Mouse (Mus musculus) thymus, postnatal 36 days (tissue): Measurements from ENCODE around the gene Fyn.

Experiments used
- DNase-seq, 2 experiments: peaks; one replicate each; pipeline ENCODE4 v3.0.0; 2022; ENCODE audit warnings: mixed read lengths in 2 of 2

The Fyn gene

DNA sequence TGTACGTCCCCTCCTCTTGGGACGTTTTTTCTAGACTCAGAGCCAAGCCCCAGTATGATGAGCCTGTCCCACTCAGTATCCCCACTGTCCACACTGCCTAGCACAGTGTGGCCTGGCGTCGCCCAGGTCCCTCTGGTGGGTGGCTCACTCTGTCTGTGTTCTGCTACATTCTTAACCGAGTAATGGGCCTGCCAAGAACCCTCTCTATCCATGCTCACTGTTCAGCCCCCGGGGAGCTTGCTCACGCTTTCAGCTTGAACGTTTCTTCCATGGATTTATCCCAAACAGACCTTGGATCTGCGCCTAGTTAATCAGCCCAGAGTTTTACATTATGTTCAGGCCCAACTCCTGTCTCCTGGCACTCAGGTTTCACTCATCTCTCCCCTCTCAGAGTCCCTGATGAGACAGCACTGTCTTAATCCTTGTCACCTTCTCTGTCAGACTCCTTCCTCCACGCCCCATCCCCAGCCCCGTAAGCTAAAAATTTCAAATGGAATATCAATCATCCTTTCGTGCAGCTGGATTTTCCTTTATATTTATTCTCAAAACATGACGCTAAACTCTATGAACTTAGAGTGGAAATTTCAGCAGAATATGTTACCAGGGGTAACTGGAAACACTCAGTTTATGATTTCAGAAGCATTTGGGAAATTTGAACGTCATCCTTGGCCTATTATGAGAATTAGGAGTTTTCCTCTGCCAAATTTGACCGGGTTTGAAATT lies 174.0 kb downstream of the Fyn start:
- no peak for DNase-seq

DNA sequence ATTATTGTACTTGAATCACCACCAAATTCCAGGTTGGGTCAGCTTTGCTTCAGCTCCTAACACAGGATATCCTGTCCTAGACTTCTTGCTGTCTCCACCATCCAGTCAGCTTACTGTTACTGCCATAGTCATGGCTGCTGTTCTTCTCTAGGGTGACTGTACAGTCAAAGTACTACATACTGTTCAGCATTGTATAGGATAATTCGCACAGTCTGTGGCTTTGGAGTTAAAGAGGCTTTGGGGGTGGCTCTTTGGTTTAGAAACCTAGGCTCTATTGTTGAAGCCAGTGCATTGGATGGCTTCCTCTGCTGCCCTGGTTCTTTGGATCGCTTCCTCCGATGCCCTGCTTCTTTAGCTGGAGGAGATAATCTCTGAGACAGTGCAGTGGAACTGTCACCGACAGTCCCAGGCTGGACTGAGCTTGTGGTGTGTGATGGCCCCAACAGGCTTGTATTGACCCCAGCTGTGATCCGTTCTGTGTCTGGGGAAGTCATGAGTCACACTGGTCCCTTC lies 174.7 kb downstream of the Fyn start:
- no peak for DNase-seq

DNA sequence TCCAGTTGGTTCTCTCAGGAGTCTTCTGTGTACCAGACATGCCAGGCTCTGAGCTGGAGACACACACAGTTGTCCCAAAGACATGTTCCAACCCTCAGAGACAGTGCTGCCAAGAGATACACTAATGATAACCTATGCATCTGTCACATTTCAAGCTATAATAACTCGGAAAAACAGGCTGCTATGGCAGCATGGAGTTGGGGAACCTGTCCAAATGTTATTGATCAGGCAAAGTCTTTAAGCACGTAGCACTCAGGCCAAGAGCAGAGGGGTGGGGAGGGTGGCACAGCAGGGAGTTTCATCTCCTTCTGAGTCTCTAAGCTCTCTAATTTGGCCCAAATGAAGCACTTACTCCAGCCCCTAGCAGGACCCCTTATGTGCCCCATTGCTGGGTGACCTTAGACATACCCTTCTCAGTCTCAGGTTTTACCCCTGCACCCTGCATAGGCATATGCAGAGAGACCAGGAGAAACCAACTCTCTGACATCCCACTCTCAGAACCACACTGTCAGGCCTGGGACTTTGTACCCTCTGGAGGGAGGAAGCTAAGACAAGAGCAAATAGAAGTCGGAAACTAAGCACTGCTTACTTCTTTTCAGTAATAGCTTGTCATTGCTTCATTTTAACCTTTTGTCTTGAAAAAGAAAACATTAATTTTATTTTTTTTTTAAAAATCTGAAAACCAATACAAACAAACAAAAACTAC lies 178.9 kb downstream of the Fyn start:
- DNase-seq, result no peak

DNA sequence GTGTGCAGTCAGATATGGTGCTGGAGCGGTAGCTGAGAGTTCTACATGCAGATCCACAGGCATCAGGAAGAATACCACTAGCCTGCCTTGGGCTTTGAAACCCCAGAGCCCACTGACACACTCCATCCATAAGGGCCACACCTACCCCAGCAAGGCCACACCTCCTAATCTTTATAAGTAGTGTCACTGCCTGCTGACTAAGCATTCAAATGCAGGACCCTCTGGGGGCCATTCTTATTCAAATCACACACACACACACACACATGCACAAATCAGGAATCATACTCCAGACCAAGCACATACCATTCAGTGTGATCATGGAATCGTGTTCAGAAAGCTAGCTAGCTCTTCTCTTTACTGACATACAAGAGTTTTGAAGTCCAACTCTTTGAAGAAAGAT lies 182.1 kb downstream of the Fyn start:
- no peak for DNase-seq

DNA sequence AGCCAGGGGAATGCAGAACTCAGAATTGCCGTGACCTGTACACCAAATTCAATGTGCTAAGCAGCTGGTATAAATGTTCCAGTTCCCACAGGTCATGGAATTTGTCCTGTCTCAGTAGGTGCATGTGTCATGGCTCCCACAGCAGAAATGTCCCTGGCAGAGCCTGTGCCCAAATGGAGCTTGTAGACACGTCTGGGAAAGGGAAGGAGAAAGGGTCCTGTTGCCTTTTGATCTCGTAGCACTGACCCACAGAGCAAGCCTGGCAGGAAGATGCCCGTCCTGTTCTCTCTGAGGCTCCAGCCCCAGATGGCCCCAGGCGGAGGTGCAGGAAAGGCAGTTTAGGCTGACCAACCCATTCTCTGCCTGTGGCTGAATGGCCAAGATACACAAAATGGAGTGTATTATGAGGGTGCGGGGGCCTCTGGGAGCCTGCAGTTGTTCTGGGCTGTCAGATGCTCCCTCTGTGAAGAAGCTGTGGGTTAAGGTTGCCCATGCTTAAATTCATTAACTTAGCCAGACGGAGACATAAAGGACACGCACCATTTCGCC lies 183.1 kb downstream of the Fyn start:
- no peak for DNase-seq

DNA sequence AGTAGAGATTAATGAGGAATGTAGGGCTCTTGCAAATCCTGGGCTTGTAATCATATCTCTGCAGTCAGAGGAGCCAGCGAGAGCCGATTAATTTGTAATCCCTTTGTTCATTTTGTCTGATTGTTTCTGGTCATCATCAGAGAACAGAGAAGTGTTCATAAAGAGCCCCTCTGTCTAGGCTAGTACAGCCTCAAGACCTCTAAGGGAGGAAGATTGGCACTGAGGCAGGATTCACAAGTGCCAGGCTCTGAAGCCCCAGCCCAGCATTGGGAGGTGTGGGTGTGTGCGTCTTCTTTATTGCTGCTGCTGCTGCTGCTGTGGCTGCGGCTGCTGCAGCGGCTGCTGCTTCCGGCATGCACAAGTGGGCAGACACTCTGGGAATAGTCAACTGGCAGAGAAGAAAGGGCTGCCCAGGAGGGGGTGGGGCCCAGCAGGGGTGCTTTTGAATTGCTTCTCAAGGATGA lies 183.7 kb downstream of the Fyn start:
- no peak for DNase-seq

DNA sequence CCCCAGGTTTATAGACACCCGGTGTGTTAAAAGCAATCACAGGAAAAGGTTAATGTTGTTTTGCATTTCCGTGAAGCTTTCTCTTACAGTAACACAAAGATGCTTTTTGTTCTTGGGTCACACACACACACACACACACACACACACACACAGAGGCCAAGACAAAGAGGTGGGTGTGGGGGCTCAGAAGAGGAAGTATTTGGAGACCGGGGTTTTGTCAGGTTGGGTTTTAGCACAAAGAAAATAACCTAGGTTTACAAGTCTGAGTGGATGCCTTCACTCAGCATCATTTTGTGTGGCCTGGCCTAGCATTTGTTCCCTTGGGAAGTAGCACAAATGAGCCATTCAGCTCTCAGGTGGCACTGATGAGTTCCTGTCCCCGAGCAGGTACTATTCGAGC lies 184.2 kb downstream of the Fyn start:
- DNase-seq, result no peak

DNA sequence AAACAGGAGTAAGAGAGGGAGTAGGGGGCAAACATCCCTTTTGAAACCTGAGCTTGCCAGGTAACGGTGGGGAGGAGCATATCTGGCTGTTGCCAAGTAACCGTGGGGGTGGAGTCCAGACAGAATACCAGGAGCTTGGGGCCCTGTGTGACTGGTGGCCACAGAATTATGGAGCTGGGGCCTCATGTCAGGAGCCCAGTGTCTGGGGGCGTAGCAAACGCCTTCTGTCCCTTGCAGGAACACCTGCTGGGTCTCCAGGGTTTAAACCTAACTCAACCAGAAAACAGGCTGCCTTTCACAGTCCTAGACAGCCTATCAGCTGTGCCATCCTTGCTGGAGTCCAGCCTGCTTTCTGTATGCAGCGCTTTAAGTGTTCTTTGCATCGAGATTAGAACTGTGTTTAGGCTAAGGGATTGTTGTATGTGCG lies 186.6 kb downstream of the Fyn start:
- no peak for DNase-seq

DNA sequence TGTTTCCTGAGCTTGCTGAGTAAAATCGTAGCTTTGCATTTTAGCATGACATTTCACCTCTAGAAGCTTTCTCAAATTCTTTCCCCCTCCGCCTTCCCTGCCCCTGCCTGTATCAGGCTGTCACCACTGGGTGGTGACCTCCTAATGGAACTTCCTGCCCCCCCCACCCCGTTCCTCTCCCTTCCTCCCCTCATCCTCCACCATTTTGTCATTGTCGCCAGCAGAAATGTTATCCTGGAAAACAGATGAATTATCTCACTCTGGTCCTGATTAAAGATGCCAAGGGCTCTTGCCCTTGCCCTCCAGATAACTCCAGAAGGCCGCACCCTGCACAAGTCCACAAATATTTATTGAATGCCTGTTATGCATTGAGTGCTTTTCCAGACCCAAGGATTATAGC lies 187.1 kb downstream of the Fyn start:
- no peak for DNase-seq

DNA sequence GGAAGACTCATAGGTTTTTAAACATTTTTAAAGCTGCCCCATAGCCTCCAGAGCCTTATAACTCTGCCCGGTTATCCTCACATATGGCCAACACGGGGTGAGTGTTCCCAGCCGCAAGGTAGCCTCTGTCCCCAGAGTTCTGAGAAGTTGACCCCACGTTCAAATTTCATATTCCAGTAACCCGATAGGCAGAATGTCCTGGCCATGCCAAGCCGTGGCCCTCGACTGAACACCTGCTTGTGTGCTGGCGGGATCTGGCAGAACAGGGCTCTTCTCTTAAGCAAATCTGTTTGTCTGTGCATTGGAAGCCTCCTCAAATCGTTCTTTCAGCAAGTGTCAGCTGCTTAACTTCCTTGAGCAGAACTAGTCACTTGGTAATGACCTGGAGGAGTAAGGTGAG lies 188.7 kb downstream of the Fyn start:
- no peak for DNase-seq

DNA sequence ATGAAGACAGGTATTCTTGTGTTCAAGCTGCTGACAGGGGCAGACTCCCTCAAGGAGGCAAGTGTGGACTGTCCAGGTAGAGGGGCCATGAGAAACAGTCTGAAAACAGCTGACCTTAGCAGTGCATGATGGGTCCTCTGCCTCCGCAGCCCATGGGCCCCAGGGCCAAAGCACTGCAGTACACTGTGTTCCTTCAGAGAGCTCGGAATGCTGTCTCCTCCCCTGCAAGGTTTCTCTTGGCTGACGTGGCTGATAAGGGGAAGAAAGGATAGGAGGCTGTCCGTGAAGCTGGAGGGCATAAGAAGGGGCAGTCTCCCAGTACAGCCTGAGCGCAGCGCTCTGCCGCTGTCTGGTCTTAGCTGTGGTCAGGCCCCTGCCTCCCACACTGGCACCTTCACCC lies 189.2 kb downstream of the Fyn start:
- no peak for DNase-seq

DNA sequence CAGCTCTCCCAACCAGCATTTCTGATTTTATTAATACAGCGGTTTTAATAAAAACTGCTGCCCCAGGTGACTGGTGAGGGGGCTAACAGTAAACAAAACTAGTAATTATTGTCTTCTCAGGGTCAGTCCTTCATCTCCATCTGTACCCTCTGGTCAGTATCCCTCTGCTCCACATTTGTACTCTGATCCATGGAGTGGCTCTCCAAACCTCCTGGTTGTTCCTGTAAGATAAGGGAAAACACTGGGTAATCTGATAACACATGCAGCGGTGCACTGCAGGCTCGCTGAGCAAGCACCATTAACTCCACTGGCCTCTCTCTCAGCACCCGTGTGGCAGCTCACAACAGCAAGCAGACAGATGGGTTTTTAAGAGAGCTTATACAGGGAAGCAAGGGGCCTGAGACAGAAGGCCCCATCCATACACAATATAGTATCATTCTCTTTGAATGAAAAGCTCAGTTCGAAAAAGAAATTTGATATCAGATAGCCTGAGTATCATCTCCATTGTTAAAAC lies 189.9 kb downstream of the Fyn start:
- no peak for DNase-seq

DNA sequence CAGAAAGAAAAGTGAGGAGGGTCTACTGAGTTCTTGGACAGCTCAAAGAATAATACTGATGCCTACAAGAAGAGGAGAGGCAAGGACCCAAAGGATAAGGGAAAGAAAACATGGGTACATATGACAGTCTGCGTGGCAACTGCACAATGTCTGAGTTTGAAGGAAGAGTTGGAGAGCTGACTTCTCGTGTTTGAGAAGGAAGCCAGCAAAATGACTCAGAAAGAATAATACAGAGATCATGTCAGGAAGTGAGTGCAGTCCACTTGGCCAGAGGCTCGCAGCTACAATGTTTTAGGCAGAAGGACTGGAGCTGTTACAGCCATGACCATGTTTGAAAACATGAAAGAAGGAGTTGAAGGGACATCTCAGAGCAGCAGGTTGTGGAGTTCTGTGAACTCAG lies 190.7 kb downstream of the Fyn start:
- DNase-seq, result no peak

DNA sequence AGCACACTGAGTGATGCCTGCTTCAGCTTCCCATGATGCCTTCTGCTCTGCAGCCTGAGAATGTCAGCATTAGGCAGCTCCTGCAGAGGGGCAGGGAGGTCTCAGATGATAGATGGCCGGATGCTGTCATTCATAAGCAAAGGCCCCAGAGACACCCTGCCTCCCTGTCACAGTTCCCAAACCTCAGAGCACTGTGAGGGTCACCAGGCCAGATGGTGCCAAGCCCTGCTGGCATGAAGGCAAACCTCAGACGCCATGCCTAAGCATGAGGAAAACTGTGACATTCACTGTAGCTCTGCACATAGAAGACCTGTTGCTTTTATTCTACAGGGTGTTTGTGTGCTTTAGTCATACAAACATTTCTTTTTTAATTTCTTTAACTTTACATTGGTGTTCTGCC lies 193.7 kb downstream of the Fyn start:
- DNase-seq, result no peak

DNA sequence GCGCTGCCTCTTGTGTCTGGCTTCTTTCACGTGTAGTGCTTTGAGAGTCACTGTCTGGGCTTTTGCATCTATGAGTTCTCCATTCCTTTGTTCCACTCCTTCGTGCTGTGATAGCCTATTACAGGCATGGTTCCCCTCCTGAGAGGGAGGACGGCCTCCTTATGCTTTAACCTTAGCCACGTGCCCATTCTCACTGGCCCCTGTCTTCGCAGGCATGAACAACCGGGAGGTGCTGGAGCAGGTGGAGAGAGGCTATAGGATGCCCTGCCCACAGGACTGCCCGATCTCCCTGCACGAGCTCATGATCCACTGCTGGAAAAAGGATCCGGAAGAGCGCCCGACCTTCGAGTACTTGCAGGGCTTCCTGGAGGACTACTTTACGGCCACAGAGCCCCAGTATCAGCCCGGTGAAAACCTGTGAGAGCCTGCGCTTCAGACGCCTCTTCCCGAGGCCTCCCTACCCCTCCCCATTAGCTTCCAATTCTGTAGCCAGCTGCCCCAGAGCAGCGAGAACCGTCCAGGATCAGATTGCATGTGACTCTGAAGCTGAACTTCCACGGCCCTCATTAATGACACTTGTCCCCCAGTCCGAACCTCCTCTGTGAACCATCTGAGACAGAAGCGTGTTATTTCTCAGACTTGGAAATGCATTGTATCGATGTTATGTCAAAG lies 195.0 kb downstream of the Fyn start:
- DNase-seq, result no peak

DNA sequence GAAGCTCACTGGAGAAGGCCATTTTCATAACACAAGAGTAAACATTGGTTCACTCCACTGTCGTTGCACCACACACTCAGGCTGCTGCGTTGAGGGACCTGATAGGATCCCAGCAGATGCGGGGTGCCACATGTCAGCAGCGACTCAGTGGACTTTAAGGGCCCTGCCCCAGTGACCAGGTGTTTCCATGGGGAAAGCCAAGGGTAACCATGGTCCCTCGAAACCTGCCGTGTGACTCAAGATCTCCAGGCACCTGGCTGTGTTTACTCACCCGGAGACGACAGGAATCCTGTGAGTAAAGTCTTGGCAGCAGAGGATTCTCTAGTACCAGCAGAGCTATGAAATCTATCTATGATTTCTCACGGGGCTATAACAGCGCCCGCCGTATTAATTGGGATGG lies 198.2 kb downstream of the Fyn start:
- DNase-seq, result no peak

DNA sequence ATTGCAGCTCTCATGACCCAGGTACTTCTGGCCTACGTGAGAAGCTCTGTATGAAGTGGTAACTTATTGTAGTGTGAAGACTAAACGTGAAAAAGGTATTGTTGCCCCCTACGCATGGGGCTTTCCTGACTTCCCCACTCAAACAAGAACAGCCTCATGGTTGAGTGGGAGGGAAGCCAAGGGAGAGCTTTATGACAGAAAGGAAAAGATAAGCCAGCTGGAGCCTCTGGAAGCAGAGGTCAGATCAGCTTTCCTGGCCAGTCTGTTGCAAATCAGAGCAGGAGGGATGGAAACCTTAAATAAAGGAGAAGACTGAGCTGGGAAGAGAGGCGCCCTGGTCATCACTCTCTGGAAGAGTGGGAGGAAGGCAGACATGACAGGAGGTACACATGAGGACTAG lies 200.3 kb downstream of the Fyn start:
- no peak for DNase-seq

DNA sequence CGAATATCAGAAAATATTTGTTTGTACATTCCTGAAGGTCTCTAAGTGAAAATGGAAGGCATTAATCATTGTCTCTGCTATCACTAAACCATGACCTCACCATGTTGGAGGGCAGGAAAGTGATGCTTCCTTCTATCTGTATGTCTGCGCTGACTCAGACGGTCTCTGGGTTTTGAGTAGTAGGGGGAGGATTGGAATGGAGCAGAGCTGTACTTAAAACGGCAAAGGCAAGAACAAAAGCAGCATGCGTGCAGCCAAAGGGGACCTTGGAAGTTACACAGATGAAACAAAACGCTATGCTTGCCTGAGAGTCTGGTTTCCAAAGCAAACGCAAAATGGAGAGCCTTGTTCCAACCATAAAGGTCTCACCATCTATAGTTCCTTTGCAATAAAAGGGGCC lies 202.4 kb downstream of the Fyn start:
- DNase-seq, result no peak

DNA sequence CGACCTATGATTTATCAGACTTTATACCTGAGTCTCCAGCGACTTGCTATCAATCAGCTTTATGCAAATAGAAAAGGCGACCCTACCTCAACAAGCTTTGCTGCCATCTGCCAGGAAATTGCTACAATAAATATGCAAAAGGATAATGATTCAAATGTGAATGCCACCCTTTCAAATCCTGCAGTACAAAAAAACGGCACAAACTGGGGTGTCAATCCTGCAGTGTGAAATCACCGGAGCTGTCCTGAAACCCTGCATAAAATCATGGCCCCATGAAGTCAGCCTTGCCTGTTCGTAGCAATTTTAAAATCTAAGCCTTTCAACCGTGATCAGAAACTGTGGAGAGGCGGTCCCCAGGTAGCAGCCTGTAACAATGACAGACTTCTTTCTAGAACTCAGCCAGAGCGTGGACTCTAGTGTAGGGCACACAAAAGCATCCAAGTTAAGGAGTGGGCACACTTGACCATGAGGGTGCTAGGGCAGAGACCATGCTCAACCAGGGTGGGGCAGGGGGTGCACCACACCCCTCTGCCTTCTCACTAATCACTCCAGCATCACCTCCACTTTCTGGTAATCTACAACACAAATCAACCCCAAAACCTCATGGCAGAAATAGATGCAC lies 203.5 kb downstream of the Fyn start:
- no peak for DNase-seq

DNA sequence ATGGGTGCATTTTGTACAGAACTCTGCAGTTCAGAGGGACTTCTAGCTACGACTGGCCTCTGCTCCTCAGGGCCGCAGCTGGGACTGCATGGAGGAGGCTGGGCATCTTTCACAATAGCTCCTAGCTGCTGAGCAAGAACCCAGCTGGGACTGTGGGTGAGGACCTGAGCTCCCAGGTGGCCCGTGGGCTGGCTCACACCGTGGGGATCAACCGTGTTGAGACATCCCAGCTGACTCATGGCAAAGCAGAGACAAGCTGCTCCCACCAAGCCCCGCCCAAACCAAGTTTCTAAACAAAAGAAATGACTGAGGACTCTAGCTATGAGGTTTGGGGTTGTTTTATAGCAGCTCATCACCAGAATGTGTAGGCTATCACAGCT lies 204.0 kb downstream of the Fyn start:
- DNase-seq, result peak; percentile 19 to 48

DNA sequence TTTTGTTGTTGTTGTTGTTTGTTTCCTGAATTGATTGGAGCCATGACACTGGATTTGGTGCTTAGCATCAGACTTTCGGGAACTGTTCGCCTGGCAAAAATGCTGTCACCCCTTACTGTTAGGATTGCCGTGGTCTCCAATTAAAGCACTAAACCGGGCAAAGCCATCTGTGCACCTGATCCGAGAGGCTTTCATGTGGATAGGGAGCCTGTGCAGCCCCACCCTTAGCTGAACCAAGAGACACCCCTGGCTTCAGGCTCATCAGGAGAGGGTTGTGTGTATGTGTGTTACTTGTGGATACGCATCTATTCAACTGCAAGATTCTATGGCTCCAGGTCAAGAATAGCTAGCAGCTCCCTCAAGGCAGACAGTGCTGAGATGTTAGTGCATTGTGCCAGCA lies 207.8 kb downstream of the Fyn start:
- no peak for DNase-seq

DNA sequence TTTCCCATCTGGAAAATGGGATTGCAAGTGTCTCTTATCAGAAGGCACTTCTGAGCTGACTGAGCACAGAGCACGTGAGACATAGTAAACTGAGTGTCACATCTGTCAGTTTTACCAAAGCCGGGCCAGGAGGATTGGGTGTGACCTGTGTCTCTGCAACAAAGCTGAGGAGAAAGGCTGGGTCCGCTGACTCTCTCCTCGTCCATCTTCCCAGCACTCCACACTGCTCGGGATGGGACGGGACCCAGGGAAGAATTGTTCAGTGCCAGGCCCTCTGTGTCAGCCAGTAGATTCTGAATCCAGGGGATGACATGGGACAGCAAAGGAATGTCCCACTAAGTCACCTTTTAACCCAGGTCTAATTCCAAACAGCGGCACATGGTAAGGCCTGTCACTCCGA lies 211.8 kb downstream of the Fyn start:
- DNase-seq, result no peak

DNA sequence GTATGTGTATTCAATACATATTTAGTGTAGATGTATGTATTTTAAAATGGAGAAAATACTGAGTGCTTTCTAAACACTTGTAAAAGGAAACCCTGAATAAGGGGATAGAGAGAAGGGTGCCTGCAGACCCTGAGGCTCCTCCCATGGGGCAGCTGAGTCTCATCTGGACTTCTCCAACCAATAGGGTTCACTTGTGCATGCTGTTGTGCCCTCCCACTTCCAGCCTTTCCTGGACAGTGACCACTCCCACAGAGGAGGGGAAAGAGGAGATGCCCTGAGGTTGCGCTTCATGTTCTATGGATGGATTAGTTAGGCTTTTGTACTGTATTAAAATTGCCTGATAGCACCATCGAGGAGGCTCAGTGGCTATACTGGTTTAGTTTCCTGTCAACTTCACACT lies 213.7 kb downstream of the Fyn start:
- DNase-seq, result no peak
